Mouse (Mus musculus): Measurements from ENCODE around the gene Cenpj.

The Cenpj gene

GRCm38 (mm10) chr14:56545491-56545890 is 29.7 kb downstream of the Cenpj start:
- DNase-seq (ENCODE audit: low spot score): no peak

GRCm38 (mm10) chr14:56544946-56545345 is 30.3 kb downstream of the Cenpj start:
- DNase-seq (ENCODE audit: low spot score): no peak

GRCm38 (mm10) chr14:56530788-56531187 is 44.4 kb downstream of the Cenpj start:
- DNase-seq (ENCODE audit: low spot score): no peak

GRCm38 (mm10) chr14:56514775-56515174 is 60.5 kb downstream of the Cenpj start:
- DNase-seq (ENCODE audit: low spot score): no peak

- DNase-seq (ENCODE audit: low spot score): no peak
Measured at GRCm38 (mm10) chr14:56512084-56512483, 63.1 kb downstream of the Cenpj start.

DNA sequence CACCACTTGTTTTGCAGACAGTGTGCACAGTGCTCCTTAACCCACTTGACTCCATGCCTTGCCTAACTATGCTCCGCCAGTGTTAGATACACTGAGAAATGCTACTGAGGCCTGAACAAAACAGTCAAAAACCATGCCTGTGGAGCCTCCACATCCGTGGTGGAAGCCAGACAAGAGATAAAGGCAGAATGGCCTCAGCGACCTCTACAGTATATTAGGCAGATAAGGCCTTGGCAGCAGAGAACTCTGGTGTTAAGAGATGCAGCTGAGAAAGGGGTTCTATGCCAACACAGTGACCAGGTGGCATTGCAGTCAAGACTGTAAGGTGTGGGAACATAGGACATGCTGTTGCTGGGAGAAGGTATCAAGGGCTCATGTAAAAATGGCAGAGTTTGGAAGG is 68.5 kb downstream of the Cenpj start:
- DNase-seq (ENCODE audit: low spot score): no peak

DNA sequence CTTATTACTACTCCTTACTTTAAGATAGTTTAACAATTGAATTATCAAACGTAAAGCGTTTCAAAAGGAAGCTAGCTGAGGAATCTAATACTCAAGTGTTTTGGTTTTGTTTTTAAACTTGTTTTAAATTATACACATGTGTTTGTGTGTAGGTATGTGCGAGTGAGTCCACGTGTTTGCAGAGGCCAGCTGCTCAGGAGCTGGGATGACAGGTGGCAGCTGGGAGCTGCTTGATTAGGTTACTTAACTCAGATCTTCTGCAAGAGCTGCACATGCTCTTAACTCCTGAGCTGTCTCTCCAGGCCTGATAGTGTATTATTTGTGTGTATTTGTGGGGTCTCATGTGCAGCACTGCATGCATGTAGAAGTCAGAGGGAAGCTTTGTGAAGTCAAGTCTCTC is 72.8 kb downstream of the Cenpj start:
- DNase-seq (ENCODE audit: low spot score): no peak

DNA sequence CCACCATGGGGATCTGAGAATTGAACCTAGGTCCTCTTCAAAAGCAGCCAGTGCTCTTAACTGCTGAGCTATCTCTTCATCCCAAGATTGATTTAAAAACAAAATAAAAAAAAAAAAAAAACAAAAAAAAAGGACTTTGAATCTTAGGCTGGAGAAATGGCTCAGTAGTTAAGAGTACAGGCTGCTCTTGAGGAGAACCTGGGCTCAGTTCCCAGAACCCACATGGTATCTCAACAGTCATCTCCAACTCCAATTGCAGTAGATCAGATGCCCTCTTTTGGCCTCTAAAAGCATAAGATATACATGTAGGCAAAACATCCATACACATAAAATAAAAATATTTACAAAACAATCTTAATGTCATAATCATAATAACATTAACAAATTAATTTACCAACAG is 85.4 kb downstream of the Cenpj start:
- DNase-seq (ENCODE audit: low spot score): no peak
